Mouse (Mus musculus) liver, postnatal 0 days (tissue): ENCODE data around the gene Grifin.

Experiments used
- CTCF ChIP-seq: sonication (generic); IDR thresholded peaks from 2 replicates; pipeline ENCODE4 v1.5.1; 2016; ENCODE audit warnings: antibody characterized with exemption, low read depth
- EP300 ChIP-seq: IDR thresholded peaks from 2 replicates; pipeline ENCODE4 v1.6.1; 2016; ENCODE audit warnings: antibody characterized with exemption, low read depth, mild to moderate bottlenecking

GRCm38 (mm10) chr5:140579221-140579620, 14.3 kb upstream of the Grifin start:
- TF ChIP-seq CTCF: no peak
- TF ChIP-seq EP300: no peak
